Mouse (Mus musculus) liver, postnatal 0 days (tissue): ENCODE results near the gene Chd9.

Experiments
- CTCF ChIP-seq: sonication (generic); IDR thresholded peaks from 2 replicates; pipeline ENCODE4 v1.5.1; 2016; ENCODE audit warnings: antibody characterized with exemption, low read depth
- EP300 ChIP-seq: IDR thresholded peaks from 2 replicates; pipeline ENCODE4 v1.6.1; 2016; ENCODE audit warnings: antibody characterized with exemption, low read depth, mild to moderate bottlenecking

GRCm38 (mm10) chr8:90894231-90894914 is 66.2 kb downstream of the Chd9 start:
- no peak for TF ChIP-seq CTCF
- TF ChIP-seq EP300: no peak
